In genomic region chr5:149340361-149340760, GRCm38 (mm10) we compare ENCODE assay signal across 26 mouse cellular contexts.
DNase-seq lines count a peak whose midpoint lies in the region; TF ChIP-seq lines count a peak whose summit lies in the region.
"Had no signal": no experiment of that assay in that cellular context is flagged by ENCODE, and none has a peak within 500 bp of the region (broad histone marks: within the 10 kb centered on the region; RNA-seq: fewer than 3 reads in every experiment).

No protein-coding gene starts in this region.

- H3K4me1 ChIP-seq in MEL (ENCODE audit: control insufficient read depth in 1 of 2, insufficient read depth in 2 of 2, low read length in 2 of 2), result peaks cover 2 to 17% of the 10 kb centered on the region in 2 experiments
- H3K4me1 ChIP-seq: liver, embryonic 12.5 days; neural tube, embryonic 12.5 days had no signal

- no peak for TF ChIP-seq CTCF in gastrocnemius, adult 2 months (IDR thresholded peaks at IDR 0.05)
- no peak for TF ChIP-seq CTCF in MEL (IDR thresholded peaks at IDR 0.05 in 2 of 3, conservative IDR thresholded peaks at IDR 0.05 in 1 of 3; ENCODE audit: control insufficient read depth in 1 of 3, insufficient read depth in 1 of 3, low read depth in 2 of 3, low read length in 3 of 3, poor library complexity in 1 of 3, severe bottlenecking in 1 of 3)

- no peaks in the 10 kb centered on the region for H3K9me3 ChIP-seq in MEL (replicated peaks; ENCODE audit: insufficient read depth, low read length)
- H3K9me3 ChIP-seq: embryonic facial prominence, embryonic 12.5 days; hindbrain, embryonic 13.5 days; liver, embryonic 12.5 days; neural tube, embryonic 12.5 days had no signal

- H3K79me2 ChIP-seq in MEL (ENCODE audit: control insufficient read depth, insufficient read depth, low read length, poor library complexity), result no peaks in the 10 kb centered on the region

- peaks cover 0 to 7% of the 10 kb centered on the region in 2 experiments; a peak in 2 of 4 replicates for H3K36me3 ChIP-seq in MEL (ENCODE audit: control insufficient read depth in 1 of 2, insufficient read depth in 2 of 2, low read length in 2 of 2)
- H3K36me3 ChIP-seq: embryonic facial prominence, embryonic 12.5 days; hindbrain, embryonic 13.5 days; liver, embryonic 12.5 days; neural tube, embryonic 12.5 days had no signal

- no peak overlapping the region for H3K4me3 ChIP-seq in gastrocnemius, adult 2 months
- no peak overlapping the region for H3K4me3 ChIP-seq in MEL (ENCODE audit: control insufficient read depth in 1 of 2, insufficient read depth in 1 of 2, low read depth in 2 of 2, low read length in 2 of 2)
- H3K4me3 ChIP-seq: embryonic facial prominence, embryonic 12.5 days; hindbrain, embryonic 13.5 days; liver, embryonic 12.5 days; myocyte; neural tube, embryonic 12.5 days had no signal

- H3K9ac ChIP-seq in MEL (ENCODE audit: control insufficient read depth, low read depth, low read length, poor library complexity, severe bottlenecking), result no peak overlapping the region
- H3K9ac ChIP-seq: embryonic facial prominence, embryonic 12.5 days; hindbrain, embryonic 13.5 days; liver, embryonic 12.5 days; liver, postnatal 0 days; neural tube, embryonic 12.5 days had no signal

- no peak for TF ChIP-seq RAD21 in MEL (IDR thresholded peaks at IDR 0.05; ENCODE audit: low read depth, low read length)

- no peak overlapping the region for H3K27ac ChIP-seq in gastrocnemius, adult 2 months
- no peak overlapping the region for H3K27ac ChIP-seq in MEL (ENCODE audit: control insufficient read depth, low read depth, low read length)
- H3K27ac ChIP-seq: embryonic facial prominence, embryonic 12.5 days; hindbrain, embryonic 13.5 days; liver, embryonic 12.5 days; neural tube, embryonic 12.5 days; stomach, postnatal 0 days had no signal

- peak; percentile 17 for DNase-seq in gastrocnemius, adult 18-20 months (ENCODE audit: low spot score)
- DNase-seq in gastrocnemius, adult 2 months, result no peak
- peak; percentile 24 for DNase-seq in 3134 (ENCODE audit: extremely low read depth, insufficient read length, low spot score)
- DNase-seq in MEL (ENCODE audit: low read depth, low spot score), result no peak
- peak; percentile 41 for DNase-seq in adrenal gland, postnatal 14 days
- no peak for DNase-seq in c-Kit-positive CD71-positive TER-119-positive erythroid progenitor cells, embryonic 14.5 days (ENCODE audit: low spot score)
- no peak for DNase-seq in thymus, postnatal 25 days
- DNase-seq: cerebellum, adult 11-12 months; cerebellum, adult 9-11 months; embryo, embryonic 11 days; gastrocnemius, postnatal 14 days; heart, postnatal 36 days; kidney, adult 8-10 months; kidney, postnatal 14 days; left cerebral cortex, postnatal 4 days; liver, postnatal 0 days; lung, postnatal 36 days; thymus, adult 18-20 months; thymus, postnatal 36 days had no signal

- TF ChIP-seq POLR2A in MEL (IDR thresholded peaks at IDR 0.05; ENCODE audit: control insufficient read depth in 1 of 2, insufficient read depth in 1 of 2, low read depth in 1 of 2, low read length in 2 of 2, poor library complexity in 1 of 2), result no peak

- no peak for TF ChIP-seq EP300 in MEL (IDR thresholded peaks at IDR 0.05; ENCODE audit: low read depth in 1 of 2, low read length in 2 of 2)

- intact Hi-C loops in gastrocnemius, adult 2 months (cut with DNase I), result no loop called here

- no peaks in the 10 kb centered on the region for H3K27me3 ChIP-seq in MEL (ENCODE audit: control insufficient read depth in 1 of 2, insufficient read depth in 2 of 2, low read length in 2 of 2)
- H3K27me3 ChIP-seq: embryonic facial prominence, embryonic 12.5 days; liver, embryonic 12.5 days; neural tube, embryonic 12.5 days; Patski had no signal

TF ChIP-seq in MEL, 35 proteins besides CTCF, POLR2A, EP300 and RAD21:
- TF ChIP-seq TCF12 (IDR thresholded peaks at IDR 0.05; ENCODE audit: low read depth, low read length), result no peak
- TF ChIP-seq ZNF384 (IDR thresholded peaks at IDR 0.05; ENCODE audit: low read depth, low read length), result peak; percentile 36; the same call in 1 of the 2 replicates

Comparison
In these comparisons a context has a peak if more than half of its experiments do, and no peak if none do; other contexts are left out.
1. DNase-seq: peak in gastrocnemius, adult 18-20 months (single experiment), 3134 (single experiment) and adrenal gland, postnatal 14 days (single experiment); none in gastrocnemius, adult 2 months (single experiment), MEL (single experiment), c-Kit-positive CD71-positive TER-119-positive erythroid progenitor cells, embryonic 14.5 days (single experiment) and thymus, postnatal 25 days (single experiment).